In the genomic region with DNA sequence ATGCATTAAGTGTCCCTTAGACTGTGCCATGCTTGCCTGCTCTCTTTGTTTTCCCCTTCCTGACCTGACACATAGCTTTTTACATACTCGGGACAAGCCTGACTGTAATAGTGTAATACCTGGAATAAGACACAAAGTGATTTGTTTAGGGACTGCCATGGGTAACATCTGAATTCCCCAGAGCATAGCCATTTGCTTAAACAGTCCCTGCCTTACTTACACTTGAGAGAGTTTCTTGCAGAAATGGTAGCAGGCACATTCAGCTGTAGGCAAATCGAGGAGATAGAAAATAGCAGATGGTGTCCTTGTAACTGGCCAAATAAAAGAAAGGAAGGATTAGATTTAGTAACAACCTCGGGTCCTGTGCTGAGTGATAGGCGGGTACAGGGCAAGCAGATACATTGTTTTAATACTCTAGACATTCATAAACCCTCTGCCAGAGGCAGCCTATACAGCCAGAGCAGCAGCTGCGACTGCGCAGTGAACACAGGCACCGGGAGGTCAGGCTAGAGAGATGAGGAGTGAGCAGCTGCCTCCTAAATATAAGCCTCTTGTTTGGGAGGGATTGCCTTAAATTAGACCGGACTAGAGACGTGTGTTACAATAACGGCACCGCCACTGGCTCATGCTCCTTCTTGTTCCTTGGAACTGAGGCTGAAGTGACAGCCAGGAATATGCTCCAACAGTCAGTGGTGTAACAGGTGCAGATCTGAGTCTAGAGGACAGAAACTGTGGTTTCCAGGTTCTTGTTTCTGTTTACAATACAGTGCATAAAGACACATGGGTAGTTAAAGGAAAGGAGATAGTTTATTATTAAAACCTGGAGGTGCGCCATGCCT, we compare ENCODE assay signal across 12 mouse cellular contexts. TPM values are rescaled to one million over a fixed set of nuclear protein-coding genes. Genes with fewer than 3 reads are reported as not detected.
DNase-seq lines count a peak whose midpoint lies in the region; ATAC-seq and TF ChIP-seq lines count a peak whose summit lies in the region.
"Had no signal": no experiment of that assay in that cellular context is flagged by ENCODE, and none has a peak within 500 bp of the region (broad histone marks: within the 10 kb centered on the region; RNA-seq: fewer than 3 reads in every experiment).

No protein-coding gene starts in this region.

- DNase-seq in hindbrain, embryonic 14.5 days (ENCODE audit: low spot score): no peak
- DNase-seq in hindbrain, postnatal 0 days (ENCODE audit: low spot score): peak; percentile 44
- DNase-seq in layer of hippocampus, adult 9-10 months (ENCODE audit: low spot score): no peak
- DNase-seq in cerebellum, adult 9-11 months: no peak
- DNase-seq: cerebellum, adult 8-10 months; kidney, postnatal 4 days had no signal

- 46% methylated on average over 12 of the region's 12 CpGs for WGBS in hindbrain, embryonic 14.5 days
- 59% methylated on average over 12 of the region's 12 CpGs for WGBS in hindbrain, embryonic 13.5 days
- WGBS in embryonic facial prominence, embryonic 15.5 days: 63% methylated on average over 12 of the region's 12 CpGs
- WGBS in hindbrain, postnatal 0 days: 44% methylated on average over 12 of the region's 12 CpGs
- WGBS in neural tube, embryonic 14.5 days: 43% methylated on average over 12 of the region's 12 CpGs

- no peaks in the 10 kb centered on the region for H3K9me3 ChIP-seq in hindbrain, embryonic 14.5 days (ENCODE audit: control insufficient read depth, low read length)
- H3K9me3 ChIP-seq in hindbrain, embryonic 13.5 days: no peaks in the 10 kb centered on the region
- H3K9me3 ChIP-seq in embryonic facial prominence, embryonic 15.5 days (replicated peaks): no peaks in the 10 kb centered on the region
- H3K9me3 ChIP-seq in hindbrain, postnatal 0 days (ENCODE audit: low read length): no peaks in the 10 kb centered on the region
- no peaks in the 10 kb centered on the region for H3K9me3 ChIP-seq in neural tube, embryonic 14.5 days (ENCODE audit: control insufficient read depth, low read length)
- H3K9me3 ChIP-seq: lung, embryonic 15.5 days had no signal

- no peak overlapping the region for H3K27ac ChIP-seq in hindbrain, embryonic 14.5 days
- no peak overlapping the region for H3K27ac ChIP-seq in hindbrain, embryonic 13.5 days
- no peak overlapping the region for H3K27ac ChIP-seq in embryonic facial prominence, embryonic 15.5 days (replicated peaks)
- H3K27ac ChIP-seq in hindbrain, postnatal 0 days: no peak overlapping the region
- no peak overlapping the region for H3K27ac ChIP-seq in neural tube, embryonic 14.5 days (ENCODE audit: low read depth, low read length)
- H3K27ac ChIP-seq: lung, embryonic 15.5 days had no signal

- H3K27me3 ChIP-seq in hindbrain, embryonic 14.5 days (ENCODE audit: control insufficient read depth, insufficient read depth, low read length): no peaks in the 10 kb centered on the region
- no peaks in the 10 kb centered on the region for H3K27me3 ChIP-seq in hindbrain, embryonic 13.5 days
- no peaks in the 10 kb centered on the region for H3K27me3 ChIP-seq in embryonic facial prominence, embryonic 15.5 days
- no peaks in the 10 kb centered on the region for H3K27me3 ChIP-seq in hindbrain, postnatal 0 days (ENCODE audit: insufficient read depth, low read length)
- no peaks in the 10 kb centered on the region for H3K27me3 ChIP-seq in neural tube, embryonic 14.5 days (ENCODE audit: control insufficient read depth, insufficient read depth, low read length)
- H3K27me3 ChIP-seq: lung, embryonic 15.5 days had no signal

- TF ChIP-seq CTCF in hindbrain, postnatal 0 days (IDR thresholded peaks at IDR 0.05; ENCODE audit: low read depth): no peak

- H3K4me2 ChIP-seq in hindbrain, embryonic 14.5 days (replicated peaks): 0 out of 2 replicates have a peak overlapping the region, but pooled peaks have one; percentile 7
- no peak overlapping the region for H3K4me2 ChIP-seq in hindbrain, embryonic 13.5 days
- no peak overlapping the region for H3K4me2 ChIP-seq in embryonic facial prominence, embryonic 15.5 days (replicated peaks)
- no peak overlapping the region for H3K4me2 ChIP-seq in hindbrain, postnatal 0 days (ENCODE audit: low read depth, low read length)
- 0 out of 2 replicates have a peak overlapping the region, but pooled peaks have one; percentile 14 for H3K4me2 ChIP-seq in neural tube, embryonic 14.5 days (ENCODE audit: low read depth, low read length)
- H3K4me2 ChIP-seq: lung, embryonic 15.5 days had no signal

- H3K4me3 ChIP-seq in hindbrain, embryonic 14.5 days (replicated peaks; ENCODE audit: low read length): no peak overlapping the region
- no peak overlapping the region for H3K4me3 ChIP-seq in hindbrain, embryonic 13.5 days
- no peak overlapping the region for H3K4me3 ChIP-seq in embryonic facial prominence, embryonic 15.5 days (replicated peaks)
- no peak overlapping the region for H3K4me3 ChIP-seq in hindbrain, postnatal 0 days (ENCODE audit: low read length)
- no peak overlapping the region for H3K4me3 ChIP-seq in neural tube, embryonic 14.5 days (ENCODE audit: low read depth, low read length)
- H3K4me3 ChIP-seq: lung, embryonic 15.5 days had no signal

- no peak overlapping the region for H3K9ac ChIP-seq in hindbrain, embryonic 14.5 days
- no peak overlapping the region for H3K9ac ChIP-seq in hindbrain, embryonic 13.5 days
- H3K9ac ChIP-seq in embryonic facial prominence, embryonic 15.5 days: no peak overlapping the region
- no peak overlapping the region for H3K9ac ChIP-seq in hindbrain, postnatal 0 days (replicated peaks; ENCODE audit: low read length)
- H3K9ac ChIP-seq in neural tube, embryonic 14.5 days (replicated peaks; ENCODE audit: low read depth, low read length): no peak overlapping the region
- H3K9ac ChIP-seq: lung, embryonic 15.5 days had no signal

- peak; percentile 34; the same call in 1 of the 2 replicates for ATAC-seq in hindbrain, embryonic 14.5 days (ENCODE audit: low FRiP score)
- no peak for ATAC-seq in hindbrain, embryonic 13.5 days (ENCODE audit: low FRiP score)
- peak; percentile 65; the same call in 1 of the 2 replicates for ATAC-seq in embryonic facial prominence, embryonic 15.5 days (ENCODE audit: insufficient number of reproducible peaks, low FRiP score, low TSS enrichment, low read depth)
- 0 out of 2 replicates have a peak, but pooled peaks have one; percentile 47 for ATAC-seq in hindbrain, postnatal 0 days
- ATAC-seq in neural tube, embryonic 14.5 days (ENCODE audit: low read depth): peak; percentile 77
- ATAC-seq in megakaryocyte progenitor cell, adult 5-6 weeks (replicated peaks; ENCODE audit: poor library complexity): no peak

- H3K36me3 ChIP-seq in hindbrain, embryonic 14.5 days (replicated peaks; ENCODE audit: control insufficient read depth, insufficient read depth): no peaks in the 10 kb centered on the region
- H3K36me3 ChIP-seq in hindbrain, embryonic 13.5 days: no peaks in the 10 kb centered on the region
- no peaks in the 10 kb centered on the region for H3K36me3 ChIP-seq in embryonic facial prominence, embryonic 15.5 days
- H3K36me3 ChIP-seq in hindbrain, postnatal 0 days (ENCODE audit: insufficient read depth, low read length): no peaks in the 10 kb centered on the region
- H3K36me3 ChIP-seq in neural tube, embryonic 14.5 days (ENCODE audit: control insufficient read depth, insufficient read depth, low read length): no peaks in the 10 kb centered on the region
- H3K36me3 ChIP-seq: lung, embryonic 15.5 days had no signal

- no peaks in the 10 kb centered on the region for H3K4me1 ChIP-seq in hindbrain, embryonic 14.5 days (replicated peaks; ENCODE audit: control insufficient read depth, insufficient read depth, low read length)
- H3K4me1 ChIP-seq in hindbrain, embryonic 13.5 days (replicated peaks): peaks cover 8% of the 10 kb centered on the region; the same call in 1 of the 2 replicates
- peaks cover 12% of the 10 kb centered on the region; the same call in 1 of the 2 replicates for H3K4me1 ChIP-seq in embryonic facial prominence, embryonic 15.5 days
- no peaks in the 10 kb centered on the region for H3K4me1 ChIP-seq in hindbrain, postnatal 0 days (ENCODE audit: insufficient read depth, low read length)
- H3K4me1 ChIP-seq in neural tube, embryonic 14.5 days (ENCODE audit: control insufficient read depth, insufficient read depth, low read length): 0 out of 2 replicates have a peak, but pooled peaks cover 4% of the 10 kb centered on the region
- H3K4me1 ChIP-seq: lung, embryonic 15.5 days had no signal

RNA-seq across cellular contexts. Expression of a gene that starts 55.2 kb away (rescaled TPM):
- 1.0 and 2.2 TPM in 2 replicates for polyA plus RNA-seq in hindbrain, embryonic 14.5 days (2014; fragmentation: Nextera tagmentation; extraction: Ambion mirVana)
- 0.61 and 1.5 TPM in 2 replicates for polyA plus RNA-seq in hindbrain, embryonic 13.5 days (2015; fragmentation: Nextera tagmentation; extraction: Ambion mirVana)
- 1.8 and 2.9 TPM in 2 replicates for polyA plus RNA-seq in embryonic facial prominence, embryonic 15.5 days (2015; fragmentation: Nextera tagmentation; extraction: Ambion mirVana)
- 1.5 and 1.7 TPM in 2 replicates for total RNA-seq in hindbrain, postnatal 0 days (2014; rRNA removed)
- polyA plus RNA-seq in hindbrain, postnatal 0 days (2015; fragmentation: Nextera tagmentation; extraction: Ambion mirVana): 1.7 and 2.9 TPM in 2 replicates
- 0.39 and 0.85 TPM in 2 replicates for polyA plus RNA-seq in neural tube, embryonic 14.5 days (2014; fragmentation: Nextera tagmentation; extraction: Ambion mirVana)
- not detected in 2 replicates for total RNA-seq in megakaryocyte progenitor cell, adult 5-6 weeks (2015)
- not detected in 2 replicates for total RNA-seq in megakaryocyte progenitor cell, adult 5-6 weeks (2017)
- total RNA-seq: hematopoietic stem cell, adult 5-6 weeks had no signal

Comparison
In these comparisons a context has a peak if more than half of its experiments do, and no peak if none do; other contexts are left out.
1. ATAC-seq: peak in hindbrain, embryonic 14.5 days (single experiment), embryonic facial prominence, embryonic 15.5 days (single experiment), hindbrain, postnatal 0 days (single experiment) and neural tube, embryonic 14.5 days (single experiment); none in hindbrain, embryonic 13.5 days (single experiment) and megakaryocyte progenitor cell, adult 5-6 weeks (single experiment).
2. H3K4me2 ChIP-seq: peak in hindbrain, embryonic 14.5 days (single experiment) and neural tube, embryonic 14.5 days (single experiment); none in hindbrain, embryonic 13.5 days (single experiment), embryonic facial prominence, embryonic 15.5 days (single experiment) and hindbrain, postnatal 0 days (single experiment).